Mouse (Mus musculus) cortical plate, adult 2 months (tissue): ENCODE data around the gene Tbc1d30. TPM values are rescaled to one million over a fixed set of nuclear protein-coding genes. Genes with fewer than 3 reads are reported as not detected.

Experiments used
- H3K27ac ChIP-seq: fragments of 200-500 bp; 2 replicates; pipeline ENCODE4 v1.5.1; 2012; ENCODE audit warnings: low read length, control low read depth, inconsistent platforms; ENCODE audit not compliant: insufficient read depth
- H3K4me1 ChIP-seq: fragments of 200-500 bp; 2 replicates; pipeline ENCODE4 v1.6.1; 2011; ENCODE audit warnings: low read length; ENCODE audit not compliant: control insufficient read depth, insufficient read depth
- H3K4me3 ChIP-seq: fragments of 200-500 bp; 2 replicates; pipeline ENCODE4 v1.5.1; 2011; ENCODE audit warnings: mild to moderate bottlenecking, low read length, control low read depth; ENCODE audit not compliant: insufficient read depth
- CTCF ChIP-seq: fragments of 200-500 bp; IDR thresholded peaks from 2 replicates; pipeline ENCODE4 v1.5.1; 2011; ENCODE audit warnings: mild to moderate bottlenecking, control low read depth, low read length; ENCODE audit not compliant: insufficient read depth; ENCODE audit errors: extremely low read depth
- POLR2A ChIP-seq: fragments of 200-500 bp; IDR thresholded peaks from 2 replicates; pipeline ENCODE4 v1.6.1; 2011; ENCODE audit warnings: mild to moderate bottlenecking, low read length, control low read depth; ENCODE audit not compliant: insufficient read depth; ENCODE audit errors: extremely low read depth
- polyA plus RNA-seq: library from polyadenylated mRNA; depleted of rRNA; stranded (reverse); fragments of >200 nt; gene quantifications from 2 replicates; pipeline ENCODE4 v1.2.3, GENCODE M21; 2012

Gene Tbc1d30
- polyA plus RNA-seq, 1 experiment = 49.1 TPM

- no peak overlapping the region for H3K4me3 ChIP-seq
- TF ChIP-seq POLR2A (no peak), CTCF (no peak)
- H3K4me1 ChIP-seq = no peaks in the 10 kb centered on the region; the same call in 1 of the 2 replicates
- H3K27ac ChIP-seq = no peak overlapping the region
These were observed 30.2 kb upstream of the Tbc1d30 start for GRCm38 (mm10) chr10:121381280-121381679.

DNA sequence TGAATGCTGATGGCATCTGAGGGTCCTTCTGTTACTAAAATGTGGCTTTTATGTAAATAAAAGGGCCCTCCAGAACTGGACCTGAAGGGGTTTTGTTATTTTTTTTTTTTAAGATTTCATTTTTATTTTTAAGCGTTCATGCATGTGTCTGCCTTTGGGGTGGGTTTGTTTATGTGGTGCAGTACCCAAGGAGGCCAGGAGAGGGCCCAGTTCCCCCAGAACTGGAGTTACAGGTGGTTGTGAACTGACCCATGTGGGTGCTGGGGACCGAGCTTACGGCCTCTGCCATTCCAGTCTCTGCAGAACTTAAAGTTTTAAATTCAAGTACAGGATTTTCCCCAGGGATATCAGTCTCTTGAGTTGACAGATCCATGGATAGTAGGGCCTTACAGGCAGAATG, 28.3 kb upstream of the Tbc1d30 start:
- H3K4me3 ChIP-seq = no peak overlapping the region
- TF ChIP-seq POLR2A (no peak), CTCF (peak; percentile 15; the same call in 1 of the 2 replicates)
- no peak overlapping the region for H3K27ac ChIP-seq
- H3K4me1 ChIP-seq = no peaks in the 10 kb centered on the region; the same call in 1 of the 2 replicates

GRCm38 (mm10) chr10:121376530-121377271, 25.6 kb upstream of the Tbc1d30 start:
- no peak overlapping the region for H3K4me3 ChIP-seq
- no peaks in the 10 kb centered on the region; the same call in 1 of the 2 replicates for H3K4me1 ChIP-seq
- no peak for TF ChIP-seq CTCF
- no peak overlapping the region for H3K27ac ChIP-seq

DNA sequence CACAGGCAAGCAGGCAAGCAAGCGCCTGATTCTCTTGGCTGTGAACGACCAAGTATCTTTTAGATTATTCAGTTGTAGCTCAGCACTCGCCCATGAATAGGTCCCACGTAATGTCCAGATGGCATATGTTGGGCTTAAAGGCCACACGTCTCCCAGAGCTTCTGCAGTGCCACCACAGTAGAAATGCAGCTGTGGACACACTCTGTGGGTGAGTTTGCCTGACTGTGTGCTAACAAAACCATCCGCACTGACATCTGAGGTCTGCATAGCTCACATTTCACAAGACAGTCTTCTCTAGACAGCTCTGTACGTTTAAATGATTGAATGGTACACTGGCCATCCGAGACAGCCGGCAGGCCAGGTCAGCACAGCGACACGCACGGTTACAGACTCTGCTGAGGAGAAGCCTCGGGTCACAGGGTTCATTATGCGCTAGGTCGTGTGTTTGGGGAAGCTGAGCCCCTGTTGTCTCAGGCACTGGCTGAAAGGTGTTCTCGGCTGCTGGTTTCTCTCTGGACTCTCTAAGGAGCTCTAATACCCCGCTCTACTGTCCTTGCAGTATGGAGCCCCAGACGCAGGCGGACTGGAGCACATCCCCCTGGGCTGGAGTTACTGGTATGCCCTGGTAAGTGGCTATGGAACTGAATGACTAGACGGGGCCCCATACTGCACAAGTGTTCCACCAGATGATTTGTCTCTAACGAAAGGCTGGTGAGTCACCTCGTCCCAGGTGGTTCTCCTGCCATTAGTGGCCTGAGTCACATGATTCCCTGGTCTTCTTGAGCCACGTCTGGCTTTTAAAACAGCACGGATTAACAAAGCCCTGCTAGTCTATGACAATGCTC, 24.8 kb upstream of the Tbc1d30 start:
- Histone ChIP-seq H3K4me1 (no peaks in the 10 kb centered on the region), H3K27ac (no peak overlapping the region), H3K4me3 (no peak overlapping the region)
- TF ChIP-seq CTCF = no peak
- TF ChIP-seq POLR2A = no peak

DNA sequence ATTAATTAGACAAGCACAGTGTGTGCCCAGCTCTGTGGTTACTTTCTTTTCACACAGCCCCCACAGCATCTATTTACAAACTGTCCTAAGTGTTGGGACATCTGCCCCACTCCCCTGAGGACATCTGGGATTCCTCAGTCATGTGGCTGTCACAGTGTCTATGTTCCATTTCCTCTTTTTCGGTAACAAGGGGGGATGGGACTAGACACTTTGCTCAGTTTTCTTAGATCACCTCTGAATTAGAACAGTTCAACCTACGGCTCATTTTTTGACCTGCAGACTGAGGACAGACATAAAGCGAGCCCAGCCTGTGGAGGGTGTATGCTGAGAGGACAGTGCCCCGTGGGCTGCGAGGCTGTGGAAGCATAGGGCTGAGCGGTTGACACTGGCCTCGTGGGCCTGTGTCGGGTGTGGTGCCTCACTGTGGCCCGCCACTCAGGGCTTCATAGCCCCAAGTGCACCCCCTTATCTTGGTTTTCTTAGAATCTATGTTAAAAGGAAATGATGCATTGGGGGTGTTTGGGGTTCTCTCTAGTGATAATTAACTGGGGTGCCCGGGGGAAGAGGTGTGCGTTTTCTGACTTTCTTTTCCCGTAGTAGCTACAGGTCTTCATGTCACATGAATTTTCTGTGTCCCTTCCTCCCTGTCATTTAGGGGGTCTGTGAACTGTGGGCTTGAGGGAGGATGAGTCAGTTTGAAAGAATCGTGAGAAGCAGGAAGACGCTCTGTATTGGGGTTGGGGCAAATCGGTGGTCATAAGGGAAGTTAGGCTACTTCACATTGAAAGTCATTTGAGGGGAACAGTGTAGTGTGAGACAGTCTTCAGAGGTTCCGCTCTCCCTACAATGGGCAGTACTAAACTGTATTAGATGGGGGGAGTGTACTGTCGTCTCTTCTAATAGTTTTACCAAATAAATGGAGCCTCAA, 23.9 kb upstream of the Tbc1d30 start:
- H3K27ac ChIP-seq = no peak overlapping the region
- no peak overlapping the region for H3K4me3 ChIP-seq
- TF ChIP-seq CTCF = no peak
- no peak for TF ChIP-seq POLR2A
- H3K4me1 ChIP-seq = no peaks in the 10 kb centered on the region

DNA sequence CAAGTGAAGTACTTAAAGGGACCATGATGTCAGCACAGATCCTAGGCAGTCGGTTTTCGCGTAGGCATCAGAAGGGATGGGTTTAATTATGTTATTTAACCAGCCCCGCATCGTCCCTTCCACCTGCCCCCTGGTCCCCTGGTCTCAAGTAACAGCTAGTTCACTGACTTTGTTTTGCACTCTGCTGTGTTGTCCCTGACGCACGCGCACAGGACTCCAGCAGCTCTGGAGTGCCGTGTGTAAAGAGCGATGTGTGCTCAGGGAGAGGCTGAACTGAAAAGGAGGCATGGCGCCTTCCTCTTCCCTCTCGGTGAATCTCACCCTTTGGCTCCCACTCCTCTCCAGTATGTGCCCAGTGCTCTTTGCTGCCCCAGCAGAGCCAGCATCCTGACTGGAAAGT, 22.9 kb upstream of the Tbc1d30 start:
- Histone ChIP-seq H3K27ac (no peak overlapping the region), H3K4me1 (no peaks in the 10 kb centered on the region), H3K4me3 (no peak overlapping the region)
- TF ChIP-seq POLR2A (no peak), CTCF (no peak)

DNA sequence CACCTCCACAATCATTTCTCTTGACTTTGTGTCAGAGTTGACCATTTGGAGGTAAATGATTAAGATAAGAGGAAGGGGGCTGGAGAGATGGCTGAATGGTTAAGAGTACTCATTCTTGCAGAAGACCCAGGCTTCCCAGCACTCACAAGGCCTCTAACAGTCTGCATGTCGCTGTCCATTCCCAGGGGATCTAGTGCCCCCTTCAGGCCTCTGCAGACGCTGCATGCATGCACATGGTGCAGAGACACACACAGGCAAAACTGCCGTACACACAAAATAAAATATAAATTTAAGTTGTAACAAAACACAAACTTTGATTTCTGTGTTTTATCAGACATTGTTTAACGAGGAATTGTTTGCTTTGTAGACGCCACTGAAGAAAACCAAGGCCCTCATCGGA, 19.7 kb upstream of the Tbc1d30 start:
- Histone ChIP-seq H3K4me3 (no peak overlapping the region), H3K27ac (no peak overlapping the region), H3K4me1 (peaks cover 4% of the 10 kb centered on the region; the same call in 1 of the 2 replicates)
- TF ChIP-seq POLR2A (no peak), CTCF (peak; percentile 16; the same call in 1 of the 2 replicates)

GRCm38 (mm10) chr10:121368783-121369465, 17.8 kb upstream of the Tbc1d30 start:
- H3K27ac ChIP-seq = no peak overlapping the region
- TF ChIP-seq CTCF (no peak), POLR2A (no peak)
- peaks cover 7% of the 10 kb centered on the region; the same call in 1 of the 2 replicates for H3K4me1 ChIP-seq
- H3K4me3 ChIP-seq = no peak overlapping the region
